Mouse (Mus musculus) urinary bladder, postnatal 25 days (tissue): ENCODE data around the gene Mus81.
"Not testable (repeated sequence)": the region's sequence is repeated elsewhere in the genome, so short reads cannot be mapped to it uniquely, and the experiment has no call there.

Experiments
- DNase-seq: peaks from one replicate; pipeline ENCODE4 v3.0.0; 2022; ENCODE audit warnings: low spot score

The Mus81 gene

DNA sequence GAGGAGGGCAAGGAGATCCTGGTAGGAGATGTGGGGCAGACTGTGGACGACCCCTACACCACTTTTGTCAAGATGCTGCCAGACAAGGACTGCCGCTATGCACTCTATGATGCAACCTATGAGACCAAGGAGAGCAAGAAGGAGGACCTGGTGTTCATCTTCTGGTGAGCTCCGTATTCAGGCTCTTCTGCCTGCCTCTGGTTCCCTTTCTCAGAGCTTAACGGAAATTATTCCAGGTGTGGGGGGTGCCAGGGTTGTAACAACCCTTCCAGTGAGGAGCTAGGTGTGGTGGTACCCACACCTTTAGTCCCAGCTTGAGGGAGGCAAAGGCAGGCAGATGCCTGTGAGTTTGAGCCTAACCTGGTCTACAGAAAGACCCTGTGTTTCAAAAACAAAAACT lies 4.4 kb upstream of the Mus81 start:
- DNase-seq, result no peak

DNA sequence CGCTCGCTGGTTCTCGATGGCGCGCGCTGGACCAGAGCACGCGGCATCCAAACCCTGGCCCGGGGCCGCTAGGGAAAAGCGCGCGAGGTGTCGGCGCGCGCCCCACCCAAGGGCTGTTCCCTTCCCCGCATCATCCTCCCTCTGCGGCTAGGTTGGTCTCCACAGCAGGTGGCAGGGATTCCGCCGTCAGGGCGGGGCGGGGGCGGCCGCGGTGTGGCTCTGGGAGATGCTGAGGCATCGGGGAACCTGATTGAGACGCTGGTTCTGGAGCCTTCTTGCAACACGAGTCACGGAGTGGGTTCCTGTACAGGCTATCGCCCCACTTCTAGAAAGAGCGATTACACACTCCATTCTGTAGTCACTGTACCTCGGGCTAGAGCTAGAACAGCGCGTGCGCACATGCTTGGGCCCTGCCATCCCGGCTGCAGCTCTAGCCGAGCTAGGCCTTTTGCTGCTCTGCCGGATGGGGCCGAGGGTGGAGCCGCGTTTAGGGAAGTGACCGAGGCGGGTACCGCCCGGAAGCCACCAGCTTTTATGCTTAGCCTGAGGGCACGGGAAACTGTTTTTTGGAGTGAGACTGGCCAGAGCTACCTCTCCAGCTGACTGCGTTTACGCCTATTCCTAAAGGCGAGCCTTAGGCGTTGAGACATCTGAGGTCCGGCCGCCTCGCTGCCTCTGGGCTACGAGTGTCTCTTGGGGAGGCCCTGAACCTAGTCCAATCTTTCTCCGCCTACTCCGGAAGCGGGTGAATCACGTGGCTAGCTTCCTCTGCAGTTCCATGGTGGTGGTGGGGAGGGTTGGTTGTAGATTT lies 2.9 kb upstream of the Mus81 start:
- peak; percentile 74 for DNase-seq

DNA sequence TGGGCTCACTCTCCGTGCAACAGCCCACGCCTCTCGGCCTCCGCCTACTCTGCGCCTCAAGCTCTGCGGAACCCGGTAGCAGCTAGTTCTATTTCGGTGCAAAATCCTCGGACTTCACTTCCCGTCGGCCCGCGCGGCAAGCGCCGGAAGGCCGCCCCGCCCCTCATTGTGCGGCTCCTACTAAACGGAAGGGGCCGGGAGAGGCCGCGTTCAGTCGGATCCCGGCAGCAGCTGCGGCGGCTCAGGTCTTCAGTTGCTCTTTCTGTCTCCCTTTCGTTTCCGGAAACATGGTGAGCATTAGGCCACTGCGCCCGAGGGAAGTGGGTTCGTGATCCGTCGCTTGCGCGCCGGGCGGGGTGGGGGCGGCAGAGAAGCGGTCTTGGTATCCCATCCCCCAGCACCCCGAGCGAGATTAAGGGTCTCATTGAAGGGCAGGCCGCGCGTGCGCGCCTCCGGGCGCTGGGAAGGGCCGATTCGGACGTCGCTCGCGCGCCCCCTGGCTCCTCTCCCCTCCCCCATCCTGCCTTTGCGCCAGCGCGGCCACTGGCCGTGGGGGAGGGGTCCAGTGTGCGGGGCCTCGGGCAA lies 2.2 kb upstream of the Mus81 start, which contains the start of gene Cfl1:
Gene Cfl1, plus strand, starts transcription at position 143 of the 585 bp plus-strand sequence.
- peak; percentile 89 for DNase-seq

DNA sequence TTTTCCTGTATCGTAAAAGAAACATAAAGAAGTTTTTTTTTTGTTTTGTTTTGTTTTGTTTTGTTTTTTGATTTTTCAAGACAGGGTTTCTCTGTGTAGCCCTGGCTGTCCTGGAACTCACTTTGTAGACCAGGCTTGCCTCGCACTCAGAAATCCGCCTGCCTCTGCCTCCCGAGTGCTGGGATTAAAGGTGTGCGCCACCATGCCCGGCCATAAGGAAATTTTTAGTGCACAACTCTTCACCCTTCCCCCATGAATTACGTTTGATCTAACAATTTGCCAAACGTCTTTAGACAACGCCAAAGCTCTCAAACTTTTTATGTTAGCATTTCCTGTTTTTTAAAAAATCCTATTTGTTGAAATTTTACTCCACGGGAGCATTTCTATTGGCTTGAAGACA lies 1.5 kb upstream of the Mus81 start:
- not testable (repeated sequence) for DNase-seq

DNA sequence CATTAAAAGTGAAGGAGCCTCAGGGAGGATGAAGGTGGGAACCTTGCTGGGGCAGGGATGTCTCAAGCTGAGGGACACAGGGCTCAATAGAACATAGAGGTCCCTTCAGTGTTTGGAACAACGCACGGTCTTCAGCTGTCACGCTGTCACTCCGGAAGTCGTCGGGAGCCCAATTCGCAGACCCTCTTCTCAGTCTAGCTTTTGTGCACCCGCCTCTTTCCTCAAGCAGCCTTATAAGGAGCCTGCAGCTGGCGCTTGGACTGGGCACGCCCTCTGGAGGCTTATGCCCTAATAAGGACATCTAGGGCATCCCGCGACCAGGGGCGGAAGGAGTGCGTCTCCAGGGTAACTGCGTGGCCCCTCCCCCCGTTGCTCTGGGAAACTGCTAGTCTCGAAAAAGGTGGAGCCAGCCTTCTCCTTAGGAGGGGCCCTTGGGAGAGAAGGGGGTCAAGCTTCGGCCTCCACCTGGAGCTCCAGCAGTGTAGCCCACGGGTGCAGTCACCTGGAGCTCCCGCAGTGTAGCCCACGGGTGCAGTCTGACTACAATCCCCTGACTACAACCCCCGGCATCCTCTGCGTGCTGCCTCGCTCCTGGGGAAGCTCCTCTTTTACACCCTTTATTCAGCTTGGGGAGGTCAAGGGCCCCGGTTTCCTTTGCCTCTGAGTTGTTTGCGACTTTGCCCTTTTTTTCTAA lies 823 bp upstream of the Mus81 start:
- peak; percentile 96 for DNase-seq

GRCm38 (mm10) chr19:5486771-5487170 lies 1.4 kb downstream of the Mus81 start:
- DNase-seq, result no peak

- no peak for DNase-seq
Observed at GRCm38 (mm10) chr19:5486286-5486685, 1.9 kb downstream of the Mus81 start.

DNA sequence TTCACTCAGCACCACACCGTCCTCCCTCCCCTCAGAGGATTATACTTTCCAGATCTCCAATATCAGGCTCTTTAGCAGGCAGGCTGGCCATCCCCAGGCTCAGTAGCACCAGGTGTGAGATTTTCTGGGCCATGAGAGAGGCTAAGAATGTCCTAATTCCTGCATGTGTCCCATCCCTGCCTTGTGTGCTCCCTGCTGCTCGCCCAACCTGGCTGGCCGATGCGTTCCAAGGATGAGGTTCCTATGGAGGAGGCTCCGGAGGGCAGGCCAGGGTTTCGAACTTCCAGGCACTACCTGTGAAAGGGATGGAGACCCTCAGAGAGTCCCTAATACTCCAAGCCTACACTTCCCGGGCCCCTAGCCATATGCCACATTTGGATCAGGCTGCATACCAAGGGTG lies 2.4 kb downstream of the Mus81 start:
- no peak for DNase-seq

- DNase-seq, result no peak
Observed at GRCm38 (mm10) chr19:5485371-5485770, 2.8 kb downstream of the Mus81 start.

DNA sequence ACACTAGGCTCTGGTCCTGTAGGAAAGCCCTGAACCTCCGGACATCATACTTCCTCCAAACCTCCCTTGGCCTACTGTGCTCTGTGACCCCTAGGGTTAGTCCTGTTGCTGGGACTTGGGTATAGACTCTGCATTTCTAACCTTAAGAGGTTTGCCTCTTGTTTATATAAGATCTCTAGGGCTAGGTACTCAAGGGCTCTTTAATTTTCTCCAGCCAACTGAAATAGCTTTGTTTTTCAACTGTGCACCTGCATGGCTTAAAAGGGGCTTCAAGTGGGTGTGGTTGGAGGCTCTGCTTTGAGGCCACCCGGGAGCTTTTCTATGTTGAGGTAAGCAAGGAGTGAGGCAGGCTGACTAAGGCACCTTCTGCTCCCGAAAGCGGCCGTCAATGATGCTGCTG lies 3.7 kb downstream of the Mus81 start:
- DNase-seq, result no peak

DNA sequence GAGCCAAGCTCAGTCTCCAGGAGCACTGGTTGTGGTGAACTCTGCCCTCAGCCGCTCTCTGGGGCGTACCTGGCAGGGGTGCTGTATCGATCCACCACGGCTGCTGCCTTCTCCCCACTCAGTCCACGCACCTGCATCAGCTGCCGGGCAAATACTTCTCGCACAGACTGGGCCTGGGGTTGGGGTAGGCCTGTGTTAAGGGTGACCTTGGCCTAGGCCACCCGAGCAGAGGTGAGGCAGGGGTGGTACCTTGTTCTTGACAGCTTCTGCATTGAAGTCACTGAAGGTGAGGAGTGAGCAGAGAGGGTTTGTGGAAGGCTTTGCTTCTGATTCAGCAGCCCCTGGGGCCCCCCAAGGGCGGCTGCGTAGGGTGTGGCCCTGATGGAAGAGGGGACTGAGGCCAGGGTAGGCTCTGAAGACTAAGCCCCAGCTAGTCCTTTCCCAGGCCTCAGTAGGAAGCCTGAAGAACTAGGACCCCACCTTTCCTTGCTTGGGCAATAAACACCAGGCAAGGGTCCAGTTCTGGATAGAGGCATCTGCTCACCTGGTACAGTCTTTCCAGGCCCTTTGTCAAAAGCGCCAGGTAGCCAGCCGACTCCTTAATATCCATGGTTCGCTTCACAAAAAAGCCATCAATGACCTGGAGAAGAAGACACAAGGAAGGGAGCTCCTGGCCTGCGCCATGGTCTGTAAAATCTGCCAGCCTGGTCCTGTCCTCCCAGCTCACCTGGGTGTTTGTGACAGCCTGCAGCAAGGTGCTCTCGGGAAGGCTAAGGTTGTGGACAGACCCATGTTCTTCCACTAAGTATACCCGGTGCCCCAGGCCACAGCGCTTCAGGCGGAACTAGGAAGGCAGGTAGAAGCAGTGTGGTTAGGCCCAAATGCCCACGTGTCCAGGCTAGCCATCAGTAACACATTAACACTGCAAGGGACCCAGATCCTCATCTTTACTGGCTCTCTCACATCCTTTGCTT lies 4.5 kb downstream of the Mus81 start:
- no peak for DNase-seq

DNA sequence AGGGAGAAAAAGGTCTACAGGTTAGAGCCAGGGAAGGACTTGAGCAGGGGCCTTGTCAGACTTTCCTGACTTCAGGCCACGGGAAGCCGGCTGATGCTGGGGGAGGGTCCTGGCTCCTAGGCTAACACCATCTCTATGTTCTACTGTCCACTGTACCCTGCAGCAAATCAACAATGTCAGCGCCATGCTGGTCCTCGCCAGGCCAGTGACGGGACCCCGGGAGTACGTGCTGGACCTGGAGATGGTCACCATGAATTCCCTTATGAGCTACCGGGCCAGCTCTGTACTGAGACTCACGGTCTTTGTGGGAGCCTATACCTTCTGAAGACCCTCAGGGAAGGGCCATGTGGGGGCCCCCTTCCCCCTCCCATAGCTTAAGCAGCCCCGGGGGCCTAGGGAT lies 6.8 kb downstream of the Mus81 start:
- no peak for DNase-seq

DNA sequence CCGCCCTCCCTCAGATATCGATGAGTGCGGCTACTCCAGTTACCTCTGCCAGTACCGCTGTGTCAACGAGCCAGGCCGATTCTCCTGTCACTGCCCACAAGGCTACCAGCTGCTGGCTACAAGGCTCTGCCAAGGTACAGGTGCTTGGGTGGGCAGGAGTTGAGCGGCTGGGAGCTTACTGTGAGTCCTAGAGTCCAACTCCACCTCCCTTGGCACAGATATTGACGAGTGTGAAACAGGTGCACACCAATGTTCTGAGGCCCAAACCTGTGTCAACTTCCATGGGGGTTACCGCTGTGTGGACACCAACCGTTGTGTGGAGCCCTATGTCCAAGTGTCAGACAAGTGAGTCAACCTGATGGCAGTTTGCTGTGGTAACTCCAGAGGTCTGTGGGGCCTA lies 8.2 kb downstream of the Mus81 start:
- no peak for DNase-seq

DNA sequence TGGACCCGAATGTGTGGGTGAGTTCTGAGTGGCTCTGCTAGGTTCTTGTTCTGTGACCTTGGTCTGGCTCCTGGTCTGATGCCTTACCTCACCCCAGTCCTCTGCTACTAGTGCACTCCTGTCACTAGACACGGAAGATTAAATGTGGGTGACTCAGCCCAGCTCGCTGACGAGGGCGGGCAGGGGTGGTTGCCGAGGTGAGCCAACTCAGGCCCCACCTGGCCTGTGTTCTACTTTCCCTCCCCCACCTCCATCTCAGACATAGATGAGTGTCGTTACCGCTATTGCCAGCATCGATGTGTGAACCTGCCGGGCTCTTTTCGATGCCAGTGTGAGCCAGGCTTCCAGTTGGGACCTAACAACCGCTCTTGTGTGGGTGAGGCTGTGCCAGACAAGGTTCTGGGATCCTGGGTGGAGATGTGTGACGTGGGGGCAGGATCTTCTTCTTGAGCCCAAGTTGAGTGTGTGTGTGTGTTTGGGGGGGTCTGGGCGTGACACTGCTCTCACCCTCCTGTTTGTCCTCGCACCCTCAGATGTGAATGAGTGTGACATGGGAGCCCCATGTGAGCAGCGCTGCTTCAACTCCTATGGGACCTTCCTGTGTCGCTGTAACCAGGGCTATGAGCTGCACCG lies 10.4 kb downstream of the Mus81 start:
- no peak for DNase-seq

- DNase-seq, result no peak
Observed at GRCm38 (mm10) chr19:5477004-5477667, 11.1 kb downstream of the Mus81 start.

GRCm38 (mm10) chr19:5475069-5475714 lies 13.0 kb downstream of the Mus81 start:
- DNase-seq, result no peak

- peak; percentile 42 for DNase-seq
Observed at GRCm38 (mm10) chr19:5474281-5475068, 13.7 kb downstream of the Mus81 start.

DNA sequence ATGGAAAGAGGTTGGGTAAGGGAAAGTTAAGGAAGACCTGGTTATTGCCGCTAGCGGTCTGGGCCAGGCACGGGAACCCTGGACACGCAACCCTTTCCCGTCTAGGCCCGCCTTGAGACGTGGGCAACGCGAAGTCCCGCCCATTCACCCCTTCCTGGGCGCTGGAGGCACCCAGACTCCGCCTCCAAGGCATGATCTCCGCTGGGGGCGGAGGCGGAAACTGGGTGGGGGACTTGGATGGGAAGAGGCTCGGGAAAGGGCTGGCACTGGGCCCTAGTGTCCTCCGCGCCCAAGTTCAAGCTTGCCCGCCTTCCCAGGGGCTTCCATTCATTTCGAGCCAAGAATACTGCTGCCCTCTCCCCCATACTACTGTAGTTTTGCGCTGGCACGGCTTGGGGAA lies 14.5 kb downstream of the Mus81 start, which contains the start of gene Efemp2:
Gene Efemp2, plus strand, starts transcription at position 235 of the 400 bp plus-strand sequence.
- peak; percentile 74 for DNase-seq

- no peak for DNase-seq
Observed at GRCm38 (mm10) chr19:5472857-5473256, 15.3 kb downstream of the Mus81 start.
